In genomic region chr10:95095847-95096246, GRCm38 (mm10) we compare ENCODE assay signal across 24 mouse cellular contexts.
DNase-seq lines count a peak whose midpoint lies in the region; ATAC-seq and TF ChIP-seq lines count a peak whose summit lies in the region.
"Had no signal": no experiment of that assay in that cellular context is flagged by ENCODE, and none has a peak within 500 bp of the region (broad histone marks: within the 10 kb centered on the region; RNA-seq: fewer than 3 reads in every experiment).

No protein-coding gene starts in this region.

- no peak overlapping the region for H3K9ac ChIP-seq in CH12.LX (ENCODE audit: insufficient read depth, low read depth)
- no peak overlapping the region for H3K9ac ChIP-seq in ES-E14 (ENCODE audit: insufficient read depth, low read depth, low read length, poor library complexity, severe bottlenecking)
- H3K9ac ChIP-seq in MEL (ENCODE audit: control insufficient read depth, low read depth, low read length, poor library complexity, severe bottlenecking) = no peak overlapping the region
- no peak overlapping the region for H3K9ac ChIP-seq in intestine, embryonic 15.5 days
- no peak overlapping the region for H3K9ac ChIP-seq in neural tube, embryonic 15.5 days (replicated peaks)

- TF ChIP-seq POLR2A in CH12.LX (IDR thresholded peaks at IDR 0.05; ENCODE audit: low read depth, low read length) (no peak), MEL (IDR thresholded peaks at IDR 0.05; ENCODE audit: control insufficient read depth in 1 of 2, insufficient read depth in 1 of 2, low read depth in 1 of 2, low read length in 2 of 2, poor library complexity in 1 of 2) (no peak)

- H3K4me1 ChIP-seq in CH12.LX (ENCODE audit: control insufficient read depth in 1 of 2, insufficient read depth in 2 of 2) = no peaks in the 10 kb centered on the region
- H3K4me1 ChIP-seq in ES-E14 (ENCODE audit: control insufficient read depth in 2 of 2, insufficient read depth in 2 of 2, low read length in 2 of 2, poor library complexity in 1 of 2) = 0 out of 4 replicates have a peak, but pooled peaks cover 1 to 3% of the 10 kb centered on the region in 2 experiments
- H3K4me1 ChIP-seq in MEL (ENCODE audit: control insufficient read depth in 1 of 2, insufficient read depth in 2 of 2, low read length in 2 of 2) = no peaks in the 10 kb centered on the region
- H3K4me1 ChIP-seq in intestine, embryonic 15.5 days (replicated peaks) = no peaks in the 10 kb centered on the region
- H3K4me1 ChIP-seq in neural tube, embryonic 15.5 days = peaks cover 2% of the 10 kb centered on the region; the same call in 1 of the 2 replicates

- WGBS in intestine, embryonic 15.5 days = 83% methylated on average over 4 of the region's 4 CpGs
- 82% methylated on average over 4 of the region's 4 CpGs for WGBS in neural tube, embryonic 15.5 days

- H3K27ac ChIP-seq in CH12.LX (ENCODE audit: insufficient read depth, low read depth) = no peak overlapping the region
- H3K27ac ChIP-seq in ES-E14 (ENCODE audit: insufficient read depth, low read depth, low read length, poor library complexity, severe bottlenecking) = no peak overlapping the region
- H3K27ac ChIP-seq in MEL (ENCODE audit: control insufficient read depth, low read depth, low read length) = no peak overlapping the region
- no peak overlapping the region for H3K27ac ChIP-seq in intestine, embryonic 15.5 days
- no peak overlapping the region for H3K27ac ChIP-seq in neural tube, embryonic 15.5 days (replicated peaks)

- H3K4me3 ChIP-seq in CH12.LX (replicated peaks in 1 of 3; ENCODE audit: low read depth in 2 of 3, low read length in 2 of 3, poor library complexity in 1 of 3) = no peak overlapping the region
- H3K4me3 ChIP-seq in ES-E14 (ENCODE audit: insufficient read depth in 1 of 2, low read depth in 1 of 2, low read length in 2 of 2, poor library complexity in 1 of 2, severe bottlenecking in 1 of 2) = no peak overlapping the region
- H3K4me3 ChIP-seq in MEL (ENCODE audit: control insufficient read depth in 1 of 2, insufficient read depth in 1 of 2, low read depth in 2 of 2, low read length in 2 of 2) = no peak overlapping the region
- no peak overlapping the region for H3K4me3 ChIP-seq in intestine, embryonic 15.5 days (replicated peaks)
- H3K4me3 ChIP-seq in neural tube, embryonic 15.5 days (replicated peaks) = no peak overlapping the region

- DNase-seq in kidney, adult 9 months = peak; percentile 12
- DNase-seq in kidney, postnatal 4 days = no peak
- DNase-seq in CH12.LX (ENCODE audit: extremely low read depth) = no peak
- no peak for DNase-seq in ES-E14 (ENCODE audit: low read depth, low spot score)
- DNase-seq in MEL (ENCODE audit: low read depth, low spot score) = no peak
- DNase-seq in right cerebral cortex, postnatal 14 days = no peak
- DNase-seq: adrenal gland, adult 2 months; adrenal gland, adult 8-10 months; adrenal gland, postnatal 10 days; adrenal gland, postnatal 14 days; adrenal gland, postnatal 25 days; adrenal gland, postnatal 36 days; B cell, adult 2 months; cerebellum, adult 11 months; cerebellum, adult 11-12 months; cerebellum, adult 18-20 months; cerebellum, adult 2 months; cerebellum, adult 8-10 months had no signal

- H3K36me3 ChIP-seq in CH12.LX (replicated peaks in 1 of 2; ENCODE audit: control insufficient read depth in 1 of 2, insufficient read depth in 1 of 2, low read length in 1 of 2) = no peaks in the 10 kb centered on the region
- H3K36me3 ChIP-seq in ES-E14 (ENCODE audit: control insufficient read depth, insufficient read depth, low read length, poor library complexity, severe bottlenecking) = no peaks in the 10 kb centered on the region
- no peaks in the 10 kb centered on the region for H3K36me3 ChIP-seq in MEL (ENCODE audit: control insufficient read depth in 1 of 2, insufficient read depth in 2 of 2, low read length in 2 of 2)
- H3K36me3 ChIP-seq in intestine, embryonic 15.5 days = no peaks in the 10 kb centered on the region
- no peaks in the 10 kb centered on the region for H3K36me3 ChIP-seq in neural tube, embryonic 15.5 days
- H3K36me3 ChIP-seq: G1E had no signal

- in situ Hi-C loops in CH12.LX (cut with MboI; ENCODE audit: low pct_ligation_motif_present, low pct_unique_long_range_greater_than_20kb, low sequenced_read_pairs) = loop anchor here (10.0 to 25.0 kb wide), 3 partner anchors 219 to 791 kb away; no protein-coding TSS in a partner anchor
- in situ Hi-C loops in ES-E14 (cut with MboI; ENCODE audit: low sequenced_read_pairs in 2 of 2, unreplicated experiment in 2 of 2) = loop anchor here in 1 of 2 experiments (10.0 kb wide), 1 partner anchor 379 kb away; no protein-coding TSS in a partner anchor

- H3K27me3 ChIP-seq in CH12.LX (replicated peaks) = no peaks in the 10 kb centered on the region
- H3K27me3 ChIP-seq in MEL (ENCODE audit: control insufficient read depth in 1 of 2, insufficient read depth in 2 of 2, low read length in 2 of 2) = peaks cover 0 to 14% of the 10 kb centered on the region in 2 experiments; a peak in 3 of 4 replicates
- no peaks in the 10 kb centered on the region for H3K27me3 ChIP-seq in intestine, embryonic 15.5 days (replicated peaks)
- no peaks in the 10 kb centered on the region for H3K27me3 ChIP-seq in neural tube, embryonic 15.5 days (replicated peaks)
- H3K27me3 ChIP-seq: Patski had no signal

- TF ChIP-seq CTCF in CH12.LX (conservative IDR thresholded peaks at IDR 0.05 in 1 of 2, IDR thresholded peaks at IDR 0.05 in 1 of 2; ENCODE audit: low read depth in 2 of 2, low read length in 2 of 2) (no peak), MEL (IDR thresholded peaks at IDR 0.05 in 2 of 3, conservative IDR thresholded peaks at IDR 0.05 in 1 of 3; ENCODE audit: control insufficient read depth in 1 of 3, insufficient read depth in 1 of 3, low read depth in 2 of 3, low read length in 3 of 3, poor library complexity in 1 of 3, severe bottlenecking in 1 of 3) (no peak)

- H3K9me3 ChIP-seq in CH12.LX (replicated peaks; ENCODE audit: low read length) (no peaks in the 10 kb centered on the region), ES-E14 (ENCODE audit: control insufficient read depth, insufficient read depth, low read depth, low read length) (no peaks in the 10 kb centered on the region), MEL (replicated peaks; ENCODE audit: insufficient read depth, low read length) (no peaks in the 10 kb centered on the region)
- no peaks in the 10 kb centered on the region for H3K9me3 ChIP-seq in intestine, embryonic 15.5 days
- no peaks in the 10 kb centered on the region for H3K9me3 ChIP-seq in neural tube, embryonic 15.5 days (replicated peaks)
- H3K9me3 ChIP-seq: G1E had no signal

- H3K4me2 ChIP-seq in CH12.LX (ENCODE audit: insufficient read depth, low read depth, poor library complexity, severe bottlenecking) = no peak overlapping the region
- H3K4me2 ChIP-seq in intestine, embryonic 15.5 days (replicated peaks) = no peak overlapping the region
- H3K4me2 ChIP-seq in neural tube, embryonic 15.5 days = no peak overlapping the region

- TF ChIP-seq EP300 in CH12.LX (IDR thresholded peaks at IDR 0.05; ENCODE audit: low read length) (no peak), MEL (IDR thresholded peaks at IDR 0.05; ENCODE audit: low read depth in 1 of 2, low read length in 2 of 2) (no peak)

- dilution Hi-C loops in CH12.LX (cut with MboI; ENCODE audit: extremely low pct_ligation_motif_present, extremely low pct_unique_long_range_greater_than_20kb, low sequenced_read_pairs) = no loop called here

- no peak for ATAC-seq in intestine, embryonic 15.5 days
- no peak for ATAC-seq in neural tube, embryonic 15.5 days (ENCODE audit: low FRiP score)
- ATAC-seq: activated CD4-positive, CD25-positive, alpha-beta regulatory T cell, adult 4 months; CD4-positive, CD25-positive, alpha-beta regulatory T cell, adult 4 months; Patski had no signal

- no peaks in the 10 kb centered on the region for H3K79me2 ChIP-seq in CH12.LX (replicated peaks; ENCODE audit: control insufficient read depth, extremely low read depth, insufficient read depth, poor library complexity, severe bottlenecking)
- H3K79me2 ChIP-seq in MEL (ENCODE audit: control insufficient read depth, insufficient read depth, low read length, poor library complexity) = no peaks in the 10 kb centered on the region

- no peak for TF ChIP-seq RAD21 in CH12.LX (IDR thresholded peaks at IDR 0.05; ENCODE audit: low read depth, low read length)
- TF ChIP-seq RAD21 in MEL (IDR thresholded peaks at IDR 0.05; ENCODE audit: low read depth, low read length) = no peak

TF ChIP-seq in CH12.LX, 34 proteins besides CTCF, POLR2A, EP300 and RAD21:
- TF ChIP-seq MAFK (IDR thresholded peaks at IDR 0.05; ENCODE audit: insufficient replicate concordance, low read length) (peak; percentile 80; the same call in 1 of the 2 replicates), NELFE (IDR thresholded peaks at IDR 0.05; ENCODE audit: low read depth, low read length) (no peak)

TF ChIP-seq in ES-E14, 5 proteins besides CTCF, POLR2A, EP300 and RAD21:
- no peak for TF ChIP-seq ZNF384 (IDR thresholded peaks at IDR 0.05; ENCODE audit: low read depth, low read length)
- TF ChIP-seq CHD2 (IDR thresholded peaks at IDR 0.05; ENCODE audit: low read depth, low read length) = no peak
- peak; percentile 77 for TF ChIP-seq MAFK (IDR thresholded peaks at IDR 0.05; ENCODE audit: insufficient read depth, low read depth, low read length)
- TF ChIP-seq ZC3H11A (IDR thresholded peaks at IDR 0.05; ENCODE audit: borderline replicate concordance, low read depth, low read length) = no peak
- TF ChIP-seq HCFC1 (IDR thresholded peaks at IDR 0.05; ENCODE audit: borderline replicate concordance, insufficient read depth, low read length) = no peak

TF ChIP-seq in MEL, 35 proteins besides CTCF, POLR2A, EP300 and RAD21:
- TF ChIP-seq MAFK (IDR thresholded peaks at IDR 0.05; ENCODE audit: borderline replicate concordance, low read depth, low read length) (peak; percentile 37; the same call in 1 of the 2 replicates), SMC3 (IDR thresholded peaks at IDR 0.05; ENCODE audit: low read depth, low read length) (no peak), USF2 (IDR thresholded peaks at IDR 0.05; ENCODE audit: borderline replicate concordance in 1 of 2, insufficient read depth in 1 of 2, low read depth in 1 of 2, low read length in 2 of 2) (no peak), GABPA (IDR thresholded peaks at IDR 0.05; ENCODE audit: low read depth, low read length) (no peak), ZMIZ1 (IDR thresholded peaks at IDR 0.05; ENCODE audit: low read depth, low read length) (no peak)
